Mouse (Mus musculus): ENCODE measurements around the gene Ly6f.

DNA sequence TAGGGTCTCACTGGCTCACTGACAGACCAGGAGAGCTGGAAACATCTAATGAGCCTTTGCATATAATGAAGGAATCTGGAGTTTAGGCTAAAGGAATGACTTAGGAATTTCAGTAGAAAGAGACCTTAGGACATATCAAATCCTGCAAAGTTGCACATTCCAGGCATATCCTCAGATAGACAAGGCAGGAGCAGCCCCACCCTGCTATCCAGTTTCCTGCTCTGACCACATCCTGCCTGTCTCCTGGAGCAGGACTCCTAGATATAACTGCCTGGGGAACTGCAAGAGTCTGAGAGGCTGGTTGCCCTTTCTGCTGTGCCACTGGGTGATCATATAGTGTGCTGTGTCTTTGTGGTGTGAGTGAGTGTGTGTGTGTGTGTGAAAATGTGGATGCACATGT is 1.9 kb downstream of the Ly6f start:
- TF ChIP-seq CTCF (IDR thresholded peaks at IDR 0.05; ENCODE audit: low read depth) (no peak), EP300 (IDR thresholded peaks at IDR 0.05; ENCODE audit: low read depth) (no peak)

Measured in liver, embryonic 14.5 days (tissue).